Mouse (Mus musculus): ENCODE measurements at regions not wholly inside any gene's neighbourhood (a gene's known extent, or its start where the extent isn't known, plus 50 kb on each side); places are given as distances from the start of the nearest gene placed in this dataset.

- no peak for TF ChIP-seq NRF1 (IDR thresholded peaks at IDR 0.05; ENCODE audit: insufficient read depth, low read depth, low read length, poor library complexity, severe bottlenecking)
- no peak for TF ChIP-seq ZC3H11A (IDR thresholded peaks at IDR 0.05; ENCODE audit: low read depth, low read length)
- no peak for TF ChIP-seq CHD2 (IDR thresholded peaks at IDR 0.05; ENCODE audit: low read length)
- TF ChIP-seq EP300 (IDR thresholded peaks at IDR 0.05; ENCODE audit: low read depth in 1 of 2, low read length in 2 of 2) = no peak
- no peak for TF ChIP-seq HCFC1 (IDR thresholded peaks at IDR 0.05; ENCODE audit: low read depth, low read length)
- no peak for TF ChIP-seq MAFK (IDR thresholded peaks at IDR 0.05; ENCODE audit: borderline replicate concordance, low read depth, low read length)
- TF ChIP-seq ZNF384 (IDR thresholded peaks at IDR 0.05; ENCODE audit: low read depth, low read length) = no peak
- no peak for TF ChIP-seq E2F4 (IDR thresholded peaks at IDR 0.05; ENCODE audit: borderline replicate concordance, low read depth, low read length)
- no peak for TF ChIP-seq MYC (IDR thresholded peaks at IDR 0.05; ENCODE audit: low read depth, low read length)
- TF ChIP-seq GATA1 (IDR thresholded peaks at IDR 0.05; ENCODE audit: low read depth, low read length) = no peak
- TF ChIP-seq RCOR1 (IDR thresholded peaks at IDR 0.05; ENCODE audit: low read depth, low read length) = no peak
- no peak for TF ChIP-seq TBP (IDR thresholded peaks at IDR 0.05; ENCODE audit: low read depth, low read length)
- no peak for TF ChIP-seq SMC3 (IDR thresholded peaks at IDR 0.05; ENCODE audit: low read depth, low read length)
- TF ChIP-seq KAT2A (conservative IDR thresholded peaks at IDR 0.05; ENCODE audit: low read depth, low read length) = no peak
- no peaks in the 10 kb centered on the region for H3K27me3 ChIP-seq (ENCODE audit: control insufficient read depth in 1 of 2, insufficient read depth in 2 of 2, low read length in 2 of 2)
- no peaks in the 10 kb centered on the region for H3K36me3 ChIP-seq (ENCODE audit: control insufficient read depth in 1 of 2, insufficient read depth in 2 of 2, low read length in 2 of 2)
- H3K4me3 ChIP-seq (ENCODE audit: control insufficient read depth in 1 of 2, insufficient read depth in 1 of 2, low read depth in 2 of 2, low read length in 2 of 2) = no peak overlapping the region
- H3K9ac ChIP-seq (ENCODE audit: control insufficient read depth, low read depth, low read length, poor library complexity, severe bottlenecking) = no peak overlapping the region
- DNase-seq (ENCODE audit: low read depth, low spot score) = no peak
- H3K4me1 ChIP-seq (ENCODE audit: control insufficient read depth in 1 of 2, insufficient read depth in 2 of 2, low read length in 2 of 2) = no peaks in the 10 kb centered on the region
- H3K27ac ChIP-seq (ENCODE audit: control insufficient read depth, low read depth, low read length) = no peak overlapping the region
- no peaks in the 10 kb centered on the region for H3K9me3 ChIP-seq (replicated peaks; ENCODE audit: insufficient read depth, low read length)
- H3K79me2 ChIP-seq (ENCODE audit: control insufficient read depth, insufficient read depth, low read length, poor library complexity) = no peaks in the 10 kb centered on the region
These were observed 131.4 kb downstream of the Tex36 start for GRCm38 (mm10) chr7:133470620-133470958.

DNA sequence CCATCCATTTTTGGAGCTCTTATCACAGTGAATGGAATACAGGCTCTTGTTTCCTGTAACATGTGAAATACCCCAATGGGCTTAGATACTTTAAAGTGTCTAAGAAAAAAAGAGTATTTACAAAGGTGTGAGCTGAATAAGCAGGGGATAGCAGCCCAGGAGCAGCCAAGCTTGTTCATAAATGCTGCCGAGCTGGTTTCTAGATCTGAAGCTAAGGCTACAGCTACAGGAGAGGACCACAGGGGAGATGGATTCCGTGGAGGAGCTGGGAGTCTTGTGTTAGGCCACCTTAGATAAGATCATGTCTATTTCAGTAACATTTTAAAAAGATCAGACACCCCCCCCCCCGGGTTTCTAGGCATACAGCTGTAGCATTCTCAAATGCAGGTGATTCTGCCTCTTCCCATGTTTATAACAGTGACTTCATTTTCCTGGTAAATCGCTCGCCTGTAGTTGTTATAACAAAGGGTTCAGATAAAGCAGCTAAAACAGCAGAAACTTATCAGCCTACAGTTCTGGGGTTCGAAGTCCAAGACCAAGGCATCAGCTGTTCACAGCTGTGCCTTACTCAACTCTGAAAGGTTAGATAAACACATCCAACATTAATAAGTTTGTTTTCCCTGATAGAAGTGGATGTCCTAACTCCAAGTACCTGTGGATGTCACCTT is 131.9 kb downstream of the Tex36 start:
- no peak overlapping the region for H3K27ac ChIP-seq (ENCODE audit: control insufficient read depth, low read depth, low read length)
- no peak overlapping the region for H3K9ac ChIP-seq (ENCODE audit: control insufficient read depth, low read depth, low read length, poor library complexity, severe bottlenecking)
- no peaks in the 10 kb centered on the region for H3K79me2 ChIP-seq (ENCODE audit: control insufficient read depth, insufficient read depth, low read length, poor library complexity)
- DNase-seq (ENCODE audit: low read depth, low spot score) = no peak
- no peaks in the 10 kb centered on the region for H3K36me3 ChIP-seq (ENCODE audit: control insufficient read depth in 1 of 2, insufficient read depth in 2 of 2, low read length in 2 of 2)
- H3K4me1 ChIP-seq (ENCODE audit: control insufficient read depth in 1 of 2, insufficient read depth in 2 of 2, low read length in 2 of 2) = no peaks in the 10 kb centered on the region
- no peaks in the 10 kb centered on the region for H3K27me3 ChIP-seq (ENCODE audit: control insufficient read depth in 1 of 2, insufficient read depth in 2 of 2, low read length in 2 of 2)
- H3K4me3 ChIP-seq (ENCODE audit: control insufficient read depth in 1 of 2, insufficient read depth in 1 of 2, low read depth in 2 of 2, low read length in 2 of 2) = no peak overlapping the region
- no peak for TF ChIP-seq MAZ (IDR thresholded peaks at IDR 0.05; ENCODE audit: low read depth, low read length)
- TF ChIP-seq UBTF (IDR thresholded peaks at IDR 0.05; ENCODE audit: borderline replicate concordance, insufficient read depth, low read depth, low read length) = no peak
- TF ChIP-seq RAD21 (IDR thresholded peaks at IDR 0.05; ENCODE audit: low read depth, low read length) = no peak
- no peak for TF ChIP-seq GATA1 (IDR thresholded peaks at IDR 0.05; ENCODE audit: low read depth, low read length)
- no peak for TF ChIP-seq BHLHE40 (IDR thresholded peaks at IDR 0.05; ENCODE audit: borderline replicate concordance, low read depth, low read length)
- TF ChIP-seq POLR2AphosphoS2 (IDR thresholded peaks at IDR 0.05; ENCODE audit: low read length) = no peak
- TF ChIP-seq JUND (IDR thresholded peaks at IDR 0.05; ENCODE audit: low read depth, low read length) = no peak
- no peak for TF ChIP-seq CTCF (IDR thresholded peaks at IDR 0.05 in 2 of 3, conservative IDR thresholded peaks at IDR 0.05 in 1 of 3; ENCODE audit: control insufficient read depth in 1 of 3, insufficient read depth in 1 of 3, low read depth in 2 of 3, low read length in 3 of 3, poor library complexity in 1 of 3, severe bottlenecking in 1 of 3)
- no peak for TF ChIP-seq ETS1 (IDR thresholded peaks at IDR 0.05; ENCODE audit: low read depth, low read length)
- TF ChIP-seq ZNF384 (IDR thresholded peaks at IDR 0.05; ENCODE audit: low read depth, low read length) = no peak
- no peaks in the 10 kb centered on the region for H3K9me3 ChIP-seq (replicated peaks; ENCODE audit: insufficient read depth, low read length)
